8 mouse cellular contexts compared by ENCODE assay signal in genomic region chr1:134962821-134963220, GRCm38 (mm10). TPM values are rescaled to one million over a fixed set of nuclear protein-coding genes. Genes with fewer than 3 reads are reported as not detected.
DNase-seq lines count a peak whose midpoint lies in the region; ATAC-seq and TF ChIP-seq lines count a peak whose summit lies in the region.

No protein-coding gene starts in this region.

- no peaks in the 10 kb centered on the region for H3K27me3 ChIP-seq in G1E (ENCODE audit: insufficient read depth, low read length)
- no peaks in the 10 kb centered on the region for H3K27me3 ChIP-seq in forebrain, embryonic 11.5 days (ENCODE audit: control insufficient read depth, insufficient read depth, low read length)
- H3K27me3 ChIP-seq in midbrain, embryonic 12.5 days, result peaks cover 8% of the 10 kb centered on the region

- peak; percentile 46; the same call in 1 of the 2 replicates for ATAC-seq in cerebellum, adult (ENCODE audit: insufficient number of reproducible peaks, low FRiP score, low TSS enrichment)
- no peak for ATAC-seq in G1E (ENCODE audit: extremely low read depth, insufficient number of reproducible peaks, low FRiP score, poor library complexity, severe bottlenecking)
- no peak; the same call in 1 of the 2 replicates for ATAC-seq in forebrain, embryonic 11.5 days (replicated peaks; ENCODE audit: low FRiP score)
- peak; percentile 61; the same call in 1 of the 2 replicates for ATAC-seq in midbrain, embryonic 12.5 days (ENCODE audit: low FRiP score, low read depth)

- no peak for DNase-seq in cerebellum, adult 9-11 months
- peak; percentile 25 for DNase-seq in G1E (ENCODE audit: low spot score)
- no peak for DNase-seq in forebrain, embryonic 11.5 days (ENCODE audit: low spot score)
- peak; percentile 25 to 59 for DNase-seq in kidney, postnatal 25 days
- peak; percentile 67 for DNase-seq in thymus, postnatal 4 days
- no peak for DNase-seq in frontal cortex, postnatal 10 days (ENCODE audit: low spot score in 2 of 2)

- H3K9ac ChIP-seq in forebrain, embryonic 11.5 days (ENCODE audit: low read length), result peak overlapping the region; percentile 63
- peak overlapping the region; percentile 48 for H3K9ac ChIP-seq in midbrain, embryonic 12.5 days (replicated peaks)

- peaks cover 40% of the 10 kb centered on the region for H3K4me1 ChIP-seq in G1E (ENCODE audit: insufficient read depth, low read depth, low read length)
- no peaks in the 10 kb centered on the region; the same call in 1 of the 2 replicates for H3K4me1 ChIP-seq in forebrain, embryonic 11.5 days (replicated peaks; ENCODE audit: control insufficient read depth, insufficient read depth, low read length)
- H3K4me1 ChIP-seq in midbrain, embryonic 12.5 days, result peaks cover 17% of the 10 kb centered on the region

- peaks cover 34% of the 10 kb centered on the region for H3K36me3 ChIP-seq in G1E (replicated peaks)
- H3K36me3 ChIP-seq in forebrain, embryonic 11.5 days (ENCODE audit: control insufficient read depth, insufficient read depth, low read length), result peaks cover 2% of the 10 kb centered on the region; the same call in 1 of the 2 replicates
- H3K36me3 ChIP-seq in midbrain, embryonic 12.5 days, result peaks cover 7% of the 10 kb centered on the region; the same call in 1 of the 2 replicates

- peak overlapping the region; percentile 79 for H3K4me3 ChIP-seq in G1E (ENCODE audit: low read depth, low read length)
- H3K4me3 ChIP-seq in forebrain, embryonic 11.5 days (ENCODE audit: low read depth, low read length), result peak overlapping the region; percentile 53
- H3K4me3 ChIP-seq in midbrain, embryonic 12.5 days, result peak overlapping the region; percentile 55

- H3K9me3 ChIP-seq in G1E (replicated peaks), result no peaks in the 10 kb centered on the region
- H3K9me3 ChIP-seq in forebrain, embryonic 11.5 days (ENCODE audit: control insufficient read depth, low read length), result no peaks in the 10 kb centered on the region
- no peaks in the 10 kb centered on the region for H3K9me3 ChIP-seq in midbrain, embryonic 12.5 days

- TF ChIP-seq CTCF in G1E (IDR thresholded peaks at IDR 0.05; ENCODE audit: low read depth, low read length), result no peak

- no peak overlapping the region for H3K27ac ChIP-seq in forebrain, embryonic 11.5 days (ENCODE audit: low read depth, low read length)
- H3K27ac ChIP-seq in midbrain, embryonic 12.5 days (replicated peaks), result no peak overlapping the region

- 4% methylated on average over 11 of the region's 11 CpGs for WGBS in forebrain, embryonic 11.5 days
- WGBS in midbrain, embryonic 12.5 days, result 4% methylated on average over 11 of the region's 11 CpGs

- H3K4me2 ChIP-seq in forebrain, embryonic 11.5 days (ENCODE audit: low read depth, low read length, severe bottlenecking), result peak overlapping the region; percentile 57
- H3K4me2 ChIP-seq in midbrain, embryonic 12.5 days (replicated peaks), result peak overlapping the region; percentile 69

RNA-seq across cellular contexts. Expression of gene Ube2t, which starts 0.5 kb away (rescaled TPM):
- total RNA-seq in G1E (2014; fragmentation: Nextera tagmentation), result 54.3 and 60.7 TPM in 2 replicates
- 65.9 and 72.6 TPM in 2 replicates for total RNA-seq in G1E (2017)
- polyA plus RNA-seq in G1E (2012), result 12.1 and 14.1 TPM in 2 replicates
- 53.4 and 56.5 TPM in 2 replicates for polyA plus RNA-seq in forebrain, embryonic 11.5 days (2014; fragmentation: Nextera tagmentation; extraction: Ambion mirVana)
- polyA plus RNA-seq in midbrain, embryonic 12.5 days (2016; fragmentation: Nextera tagmentation; extraction: Ambion mirVana), result 43.2 and 43.9 TPM in 2 replicates

RNA-seq across cellular contexts. Expression of gene Ppp1r12b, which starts 7.1 kb away (rescaled TPM):
- total RNA-seq in G1E (2014; fragmentation: Nextera tagmentation), result 12.6 and 15.7 TPM in 2 replicates
- total RNA-seq in G1E (2017), result 8.0 and 8.2 TPM in 2 replicates
- polyA plus RNA-seq in G1E (2012), result 1.2 and 1.7 TPM in 2 replicates
- polyA plus RNA-seq in forebrain, embryonic 11.5 days (2014; fragmentation: Nextera tagmentation; extraction: Ambion mirVana), result 12.2 and 14.0 TPM in 2 replicates
- polyA plus RNA-seq in midbrain, embryonic 12.5 days (2016; fragmentation: Nextera tagmentation; extraction: Ambion mirVana), result 13.8 and 14.6 TPM in 2 replicates

Comparison
In these comparisons a context has a peak if more than half of its experiments do, and no peak if none do; other contexts are left out.
1. ATAC-seq: peak in cerebellum, adult (single experiment) and midbrain, embryonic 12.5 days (single experiment); none in G1E (single experiment) and forebrain, embryonic 11.5 days (single experiment).
2. DNase-seq: peak in G1E (single experiment), kidney, postnatal 25 days (2 of 2) and thymus, postnatal 4 days (single experiment); none in cerebellum, adult 9-11 months (single experiment), forebrain, embryonic 11.5 days (single experiment) and frontal cortex, postnatal 10 days (0 of 2).
3. Peak in every context shown above with its lines, with median percentiles within 50 percentile points of each other: H3K4me3 ChIP-seq.